Mouse (Mus musculus) heart, adult 18-20 months (tissue): ENCODE measurements around the gene Cldn34b1. TPM values are rescaled to one million over a fixed set of nuclear protein-coding genes. Genes with fewer than 3 reads are reported as not detected.
"Not testable (repeated sequence)": the region's sequence is repeated elsewhere in the genome, so short reads cannot be mapped to it uniquely, and the experiment has no call there.

Source experiments
- DNase-seq, 2 experiments: peaks; one replicate each; pipeline ENCODE4 v3.0.0; 2021 to 2022; ENCODE audit warnings: mixed read lengths in 1 of 2
- long read RNA-seq, 2 experiments: library from polyadenylated mRNA; stranded (forward); transcript quantifications; one replicate each; pipeline ENCODE4 v2.0.0; 2021
- total RNA-seq, 2 experiments: library from RNA; stranded (reverse); gene quantifications; 2 replicates each; pipeline ENCODE4 v1.2.3; 2021

Gene Cldn34b1
- not detected for total RNA-seq
- long read RNA-seq, experiment 1, result 0 reads
- long read RNA-seq, experiment 2, result 0 reads

DNA sequence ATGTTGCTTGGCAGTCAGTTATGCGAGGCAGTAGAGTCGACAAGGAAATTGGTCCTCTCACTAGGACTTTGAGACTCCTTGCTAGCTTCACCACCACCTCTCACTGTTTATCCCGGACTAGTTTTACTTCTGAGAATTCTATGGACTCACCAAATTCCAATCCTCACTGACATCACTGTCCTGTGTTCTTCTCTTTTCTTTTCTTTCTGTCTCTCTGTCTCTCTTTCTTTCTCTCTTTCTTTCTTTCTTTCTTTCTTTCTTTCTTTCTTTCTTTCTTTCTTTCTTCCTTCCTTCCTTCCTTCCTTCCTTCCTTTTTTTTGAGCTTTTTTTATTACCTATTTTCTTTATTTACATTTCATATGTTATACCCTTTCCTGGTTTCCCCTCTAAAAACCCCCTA, at the start of gene Cldn34b1:
Gene Cldn34b1 (minus strand): TSS at position 101 of the 400 bp plus-strand sequence.
- not testable (repeated sequence) for DNase-seq

DNA sequence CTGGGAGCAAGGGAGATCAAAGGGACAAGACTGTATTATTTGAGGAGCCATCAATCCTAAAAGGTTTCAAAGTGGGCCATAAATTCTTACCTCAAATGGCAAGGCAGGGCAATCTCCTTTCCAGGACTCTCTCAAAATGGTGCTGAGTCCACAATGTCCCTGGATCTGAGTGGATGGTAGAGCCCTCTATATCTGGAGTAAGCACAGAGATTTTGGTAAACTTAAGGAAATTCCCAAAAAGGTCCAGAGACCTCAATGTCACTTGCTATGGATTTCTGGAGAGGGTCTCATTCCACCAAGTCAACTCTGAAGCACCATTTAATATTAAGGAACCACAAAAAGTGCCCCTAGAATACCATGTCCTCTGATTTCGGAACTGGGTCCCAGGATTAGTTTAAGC, 45.8 kb upstream of the Cldn34b1 start, which contains the start of gene Magea6:
Gene Magea6 (minus strand): TSS at position 101 of the 400 bp plus-strand sequence.
- DNase-seq, result not testable (repeated sequence)

Other genes with a start within 250 kb of the Cldn34b1 start
- not detected for gene Magea6, start 45.7 kb upstream of the Cldn34b1 start, total RNA-seq
- gene Magea3, start 59.2 kb upstream of the Cldn34b1 start, total RNA-seq, result not detected
- not detected for gene Magea8, start 105.6 kb upstream of the Cldn34b1 start, total RNA-seq
- not detected for gene Magea5, start 172.9 kb upstream of the Cldn34b1 start, total RNA-seq
- not detected for gene Magea1, start 199.5 kb upstream of the Cldn34b1 start, total RNA-seq
- gene Magea2, start 203.4 kb upstream of the Cldn34b1 start, total RNA-seq, result not detected
- gene Cldn34b2, start 238.1 kb upstream of the Cldn34b1 start, total RNA-seq, result not detected